Mouse (Mus musculus) E14TG2a.4 (cell line): ENCODE measurements around the gene Dnttip2.
"Not testable (repeated sequence)": the region's sequence is repeated elsewhere in the genome, so short reads cannot be mapped to it uniquely, and the experiment has no call there.

ENCODE experiments used
- CTCF ChIP-seq: conservative IDR thresholded peaks from 2 replicates; pipeline ENCODE4 v1.5.1; 2014; ENCODE audit warnings: low read length
- NANOG ChIP-seq: IDR thresholded peaks from 2 replicates; pipeline ENCODE4 v1.6.1; 2014; ENCODE audit warnings: borderline replicate concordance, low read length, mixed read lengths
- POU5F1 ChIP-seq: IDR thresholded peaks from 2 replicates; pipeline ENCODE4 v1.6.1; 2014; ENCODE audit warnings: low read length, borderline replicate concordance

DNA sequence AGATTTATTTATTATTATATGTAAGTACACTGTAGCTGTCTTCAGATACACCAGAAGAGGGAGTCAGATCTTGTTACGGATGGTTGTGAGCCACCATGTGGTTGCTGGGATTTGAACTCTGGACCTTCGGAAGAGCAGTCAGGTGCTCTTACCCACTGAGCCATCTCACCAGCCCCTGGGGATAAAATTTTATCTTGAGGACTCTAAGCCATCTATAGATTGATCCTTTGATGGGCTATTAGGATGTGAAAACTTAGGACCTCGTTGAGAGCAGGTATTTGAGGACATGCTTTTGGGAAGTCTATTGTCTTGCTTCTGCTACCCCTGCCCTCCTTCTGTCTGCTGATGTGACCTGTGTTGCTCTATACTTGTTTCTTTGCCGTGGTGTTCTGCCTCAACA is 15.2 kb downstream of the Dnttip2 start:
- TF ChIP-seq CTCF, POU5F1, NANOG: not testable (repeated sequence)
